Comparison of ENCODE assay signal across 8 mouse cellular contexts in genomic region chr10:128817033-128817432, GRCm38 (mm10). TPM values are rescaled to one million over a fixed set of nuclear protein-coding genes. Genes with fewer than 3 reads are reported as not detected.
DNase-seq lines count a peak whose midpoint lies in the region; ATAC-seq lines count a peak whose summit lies in the region.

TSS of gene Sarnp (plus strand) at chr10:128817333.

- no peak for DNase-seq in urinary bladder, adult 2 months (ENCODE audit: low spot score)
- DNase-seq in urinary bladder, postnatal 10 days (ENCODE audit: low spot score): no peak
- no peak for DNase-seq in forebrain, embryonic 14.5 days (ENCODE audit: low spot score)
- no peak for DNase-seq in hindbrain, embryonic 10.5 days (ENCODE audit: low spot score)
- no peak for DNase-seq in liver, embryonic 13.5 days
- DNase-seq in embryo, embryonic 10 days (ENCODE audit: low spot score): no peak
- DNase-seq in urinary bladder, adult 18-20 months (ENCODE audit: low spot score in 2 of 2): no peak
- DNase-seq in frontal cortex, postnatal 14 days (ENCODE audit: low spot score in 2 of 2): no peak

- H3K4me3 ChIP-seq in forebrain, embryonic 14.5 days (ENCODE audit: low read depth, low read length): no peak within 1 kb of the TSS
- H3K4me3 ChIP-seq in hindbrain, embryonic 10.5 days: no peak within 1 kb of the TSS
- no peak within 1 kb of the TSS for H3K4me3 ChIP-seq in liver, embryonic 13.5 days (replicated peaks)

- no peak within 1 kb of the TSS for H3K27ac ChIP-seq in forebrain, embryonic 14.5 days (ENCODE audit: low read depth, low read length)
- no peak within 1 kb of the TSS for H3K27ac ChIP-seq in hindbrain, embryonic 10.5 days
- H3K27ac ChIP-seq in liver, embryonic 13.5 days: no peak within 1 kb of the TSS

- no peak within 1 kb of the TSS for H3K4me2 ChIP-seq in forebrain, embryonic 14.5 days (ENCODE audit: low read length)
- H3K4me2 ChIP-seq in liver, embryonic 13.5 days: no peak within 1 kb of the TSS

- no peaks in the 10 kb centered on the region for H3K9me3 ChIP-seq in forebrain, embryonic 14.5 days (replicated peaks; ENCODE audit: control insufficient read depth, low read length)
- H3K9me3 ChIP-seq in hindbrain, embryonic 10.5 days: no peaks in the 10 kb centered on the region
- no peaks in the 10 kb centered on the region for H3K9me3 ChIP-seq in liver, embryonic 13.5 days (replicated peaks)

- H3K27me3 ChIP-seq in forebrain, embryonic 14.5 days (replicated peaks; ENCODE audit: control insufficient read depth, insufficient read depth, low read length): no peaks in the 10 kb centered on the region
- no peaks in the 10 kb centered on the region for H3K27me3 ChIP-seq in hindbrain, embryonic 10.5 days (ENCODE audit: insufficient read depth, poor library complexity, severe bottlenecking)
- H3K27me3 ChIP-seq in liver, embryonic 13.5 days: no peaks in the 10 kb centered on the region

- ATAC-seq in forebrain, embryonic 14.5 days: no peak
- ATAC-seq in liver, embryonic 13.5 days (ENCODE audit: low read depth): no peak

- 93% methylated on average over 13 of the region's 13 CpGs for WGBS in forebrain, embryonic 14.5 days
- 94% methylated on average over 13 of the region's 13 CpGs for WGBS in hindbrain, embryonic 10.5 days
- 84% methylated on average over 13 of the region's 13 CpGs for WGBS in liver, embryonic 13.5 days (ENCODE audit: insufficient replicate concordance)

- peaks cover 60% of the 10 kb centered on the region for H3K36me3 ChIP-seq in forebrain, embryonic 14.5 days (ENCODE audit: control insufficient read depth, insufficient read depth, low read length)
- H3K36me3 ChIP-seq in hindbrain, embryonic 10.5 days: peaks cover 80% of the 10 kb centered on the region
- peaks cover 65% of the 10 kb centered on the region for H3K36me3 ChIP-seq in liver, embryonic 13.5 days

- H3K4me1 ChIP-seq in forebrain, embryonic 14.5 days (ENCODE audit: control insufficient read depth, insufficient read depth, low read length): no peaks in the 10 kb centered on the region; the same call in 1 of the 2 replicates
- H3K4me1 ChIP-seq in hindbrain, embryonic 10.5 days (replicated peaks): peaks cover 8% of the 10 kb centered on the region
- peaks cover 16% of the 10 kb centered on the region for H3K4me1 ChIP-seq in liver, embryonic 13.5 days (replicated peaks)

- no peak within 1 kb of the TSS for H3K9ac ChIP-seq in forebrain, embryonic 14.5 days (ENCODE audit: low read length)
- no peak within 1 kb of the TSS for H3K9ac ChIP-seq in liver, embryonic 13.5 days

RNA-seq across cellular contexts. Expression of gene Sarnp, which starts in this region (rescaled TPM):
- polyA plus RNA-seq in urinary bladder, adult 2 months (2012; rRNA removed): 78.5 and 79.8 TPM in 2 replicates
- polyA plus RNA-seq in forebrain, embryonic 14.5 days (2014; fragmentation: Nextera tagmentation; extraction: Ambion mirVana): 218 and 228 TPM in 2 replicates
- polyA plus RNA-seq in hindbrain, embryonic 10.5 days (2016; fragmentation: Nextera tagmentation; extraction: Ambion mirVana): 251 and 263 TPM in 2 replicates
- 147 and 176 TPM in 2 replicates for polyA plus RNA-seq in liver, embryonic 13.5 days (2015; fragmentation: Nextera tagmentation; extraction: Ambion mirVana)
